Mouse (Mus musculus): ENCODE results near the gene Fut9. TPM values are rescaled to one million over a fixed set of nuclear protein-coding genes. Genes with fewer than 3 reads are reported as not detected.

Gene Fut9
- total and polyA plus RNA-seq, 3 experiments = not detected

DNA sequence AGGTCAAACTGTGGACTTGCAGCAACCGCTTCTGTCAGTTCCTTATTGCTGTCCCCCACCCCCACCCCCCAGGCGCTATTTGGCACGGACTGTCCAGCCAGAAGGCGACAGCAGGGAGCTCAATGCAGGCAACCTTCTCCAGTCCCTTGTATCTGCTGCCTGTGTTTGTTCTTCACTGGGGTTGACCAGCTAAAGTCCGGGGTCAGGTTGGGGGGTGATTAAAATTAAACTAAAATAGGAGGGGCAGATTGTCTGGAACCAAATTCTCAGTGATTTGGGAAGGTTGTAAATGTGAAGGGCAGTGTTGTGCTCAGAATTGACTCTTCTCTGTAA is 206 bp upstream of the Fut9 start:
- Histone ChIP-seq H3K79me2 (replicated peaks; ENCODE audit: control insufficient read depth, extremely low read depth, insufficient read depth, poor library complexity, severe bottlenecking) (no peaks in the 10 kb centered on the region), H3K4me1 (ENCODE audit: control insufficient read depth in 1 of 2, insufficient read depth in 2 of 2) (no peaks in the 10 kb centered on the region), H3K27me3 (replicated peaks) (no peaks in the 10 kb centered on the region), H3K36me3 (replicated peaks in 1 of 2; ENCODE audit: control insufficient read depth in 1 of 2, insufficient read depth in 1 of 2, low read length in 1 of 2) (no peaks in the 10 kb centered on the region), H3K4me3 (replicated peaks in 1 of 3; ENCODE audit: low read depth in 2 of 3, low read length in 2 of 3, poor library complexity in 1 of 3) (no peak overlapping the region), H3K4me2 (ENCODE audit: insufficient read depth, low read depth, poor library complexity, severe bottlenecking) (no peak overlapping the region), H3K9ac (ENCODE audit: insufficient read depth, low read depth) (no peak overlapping the region), H3K9me3 (replicated peaks; ENCODE audit: low read length) (peaks cover 14% of the 10 kb centered on the region), H3K27ac (ENCODE audit: insufficient read depth, low read depth) (no peak overlapping the region)
- TF ChIP-seq ZNF384 (IDR thresholded peaks at IDR 0.05; ENCODE audit: low read depth, low read length) = no peak
- no peak for TF ChIP-seq UBTF (IDR thresholded peaks at IDR 0.05; ENCODE audit: low read depth, low read length)
- no peak for TF ChIP-seq CHD2 (IDR thresholded peaks at IDR 0.05; ENCODE audit: low read length)
- no peak for TF ChIP-seq PAX5 (IDR thresholded peaks at IDR 0.05; ENCODE audit: low read length)
- no peak for TF ChIP-seq TBP (conservative IDR thresholded peaks at IDR 0.05; ENCODE audit: low read depth, low read length)
- TF ChIP-seq JUND (conservative IDR thresholded peaks at IDR 0.05; ENCODE audit: low read depth, low read length) = no peak
- no peak for TF ChIP-seq ZC3H11A (IDR thresholded peaks at IDR 0.05; ENCODE audit: low read depth, low read length)
- no peak for TF ChIP-seq MEF2A (IDR thresholded peaks at IDR 0.05; ENCODE audit: borderline replicate concordance, low read depth, low read length)
- no peak for TF ChIP-seq GABPA (IDR thresholded peaks at IDR 0.05; ENCODE audit: insufficient replicate concordance, low read depth, low read length)
- TF ChIP-seq TCF12 (IDR thresholded peaks at IDR 0.05; ENCODE audit: low read depth, low read length) = no peak
- TF ChIP-seq RCOR1 (conservative IDR thresholded peaks at IDR 0.05; ENCODE audit: low read depth, low read length) = no peak
- TF ChIP-seq NELFE (IDR thresholded peaks at IDR 0.05; ENCODE audit: low read depth, low read length) = no peak
- TF ChIP-seq POLR2A (IDR thresholded peaks at IDR 0.05; ENCODE audit: low read depth, low read length) = no peak
- no peak for TF ChIP-seq RAD21 (IDR thresholded peaks at IDR 0.05; ENCODE audit: low read depth, low read length)
- no peak for TF ChIP-seq ZKSCAN1 (IDR thresholded peaks at IDR 0.05; ENCODE audit: borderline replicate concordance, low read depth, low read length)
- no peak for TF ChIP-seq MXI1 (IDR thresholded peaks at IDR 0.05; ENCODE audit: low read depth, low read length)
- no peak for DNase-seq (ENCODE audit: extremely low read depth)
- in situ Hi-C loops (cut with MboI; ENCODE audit: low pct_ligation_motif_present, low pct_unique_long_range_greater_than_20kb, low sequenced_read_pairs) = no loop called here
- dilution Hi-C loops (cut with MboI; ENCODE audit: extremely low pct_ligation_motif_present, extremely low pct_unique_long_range_greater_than_20kb, low sequenced_read_pairs) = no loop called here

DNA sequence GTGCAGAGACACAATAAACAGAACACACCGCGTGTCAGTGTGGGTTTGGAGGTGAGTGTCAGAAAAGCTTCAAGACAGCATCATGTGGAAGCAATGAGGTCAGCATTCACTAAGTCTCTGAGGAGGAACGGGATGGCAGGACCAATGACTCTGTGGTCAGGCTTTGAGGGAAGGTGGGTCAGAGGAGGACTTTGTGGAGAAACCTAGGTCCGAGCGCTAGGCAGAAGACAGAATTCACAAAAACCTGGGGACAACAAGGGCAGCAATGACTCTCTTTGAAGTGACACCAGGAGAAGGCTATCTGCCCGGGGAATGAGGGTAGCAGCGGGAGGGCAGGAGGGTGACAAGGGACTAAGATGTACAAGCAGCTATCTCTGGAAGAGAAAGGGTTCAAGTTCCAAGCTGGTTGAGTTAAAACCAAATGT is 981 bp downstream of the Fut9 start:
- dilution Hi-C loops (cut with MboI; ENCODE audit: extremely low pct_ligation_motif_present, extremely low pct_unique_long_range_greater_than_20kb, low sequenced_read_pairs) = no loop called here
- H3K79me2 ChIP-seq (replicated peaks; ENCODE audit: control insufficient read depth, extremely low read depth, insufficient read depth, poor library complexity, severe bottlenecking) = no peaks in the 10 kb centered on the region
- no peaks in the 10 kb centered on the region for H3K27me3 ChIP-seq (replicated peaks)
- H3K9ac ChIP-seq (ENCODE audit: insufficient read depth, low read depth) = no peak overlapping the region
- no peak overlapping the region for H3K27ac ChIP-seq (ENCODE audit: insufficient read depth, low read depth)
- no peaks in the 10 kb centered on the region for H3K4me1 ChIP-seq (ENCODE audit: control insufficient read depth in 1 of 2, insufficient read depth in 2 of 2)
- H3K36me3 ChIP-seq (replicated peaks in 1 of 2; ENCODE audit: control insufficient read depth in 1 of 2, insufficient read depth in 1 of 2, low read length in 1 of 2) = no peaks in the 10 kb centered on the region
- in situ Hi-C loops (cut with MboI; ENCODE audit: low pct_ligation_motif_present, low pct_unique_long_range_greater_than_20kb, low sequenced_read_pairs) = no loop called here
- peaks cover 14% of the 10 kb centered on the region for H3K9me3 ChIP-seq (replicated peaks; ENCODE audit: low read length)
- H3K4me3 ChIP-seq (replicated peaks in 1 of 3; ENCODE audit: low read depth in 2 of 3, low read length in 2 of 3, poor library complexity in 1 of 3) = no peak overlapping the region
- DNase-seq (ENCODE audit: extremely low read depth) = no peak
- H3K4me2 ChIP-seq (ENCODE audit: insufficient read depth, low read depth, poor library complexity, severe bottlenecking) = no peak overlapping the region
- TF ChIP-seq POLR2AphosphoS2 (IDR thresholded peaks at IDR 0.05; ENCODE audit: low read depth, low read length) (no peak), USF1 (IDR thresholded peaks at IDR 0.05; ENCODE audit: low read depth, low read length) (no peak), TCF12 (IDR thresholded peaks at IDR 0.05; ENCODE audit: low read depth, low read length) (no peak), POLR2A (IDR thresholded peaks at IDR 0.05; ENCODE audit: low read depth, low read length) (no peak), JUND (conservative IDR thresholded peaks at IDR 0.05; ENCODE audit: low read depth, low read length) (no peak), SIN3A (IDR thresholded peaks at IDR 0.05; ENCODE audit: low read length) (no peak), GABPA (IDR thresholded peaks at IDR 0.05; ENCODE audit: insufficient replicate concordance, low read depth, low read length) (no peak), EP300 (IDR thresholded peaks at IDR 0.05; ENCODE audit: low read length) (no peak), ZNF384 (IDR thresholded peaks at IDR 0.05; ENCODE audit: low read depth, low read length) (no peak), MYC (IDR thresholded peaks at IDR 0.05; ENCODE audit: low read depth, low read length) (no peak), NRF1 (IDR thresholded peaks at IDR 0.05; ENCODE audit: low read depth, low read length) (no peak), HCFC1 (IDR thresholded peaks at IDR 0.05; ENCODE audit: low read depth, low read length) (no peak), ETS1 (conservative IDR thresholded peaks at IDR 0.05; ENCODE audit: low read depth, low read length) (no peak), RCOR1 (conservative IDR thresholded peaks at IDR 0.05; ENCODE audit: low read depth, low read length) (no peak), JUN (IDR thresholded peaks at IDR 0.05; ENCODE audit: insufficient read depth, low read depth, low read length) (no peak), UBTF (IDR thresholded peaks at IDR 0.05; ENCODE audit: low read depth, low read length) (no peak)
